Mouse (Mus musculus): Measurements from ENCODE around the gene Otop3. TPM values are rescaled to one million over a fixed set of nuclear protein-coding genes. Genes with fewer than 3 reads are reported as not detected.

The Otop3 gene
- not detected in 2 replicates for polyA plus RNA-seq (2012; ENCODE audit: insufficient read depth, insufficient read length, missing spikeins)

DNA sequence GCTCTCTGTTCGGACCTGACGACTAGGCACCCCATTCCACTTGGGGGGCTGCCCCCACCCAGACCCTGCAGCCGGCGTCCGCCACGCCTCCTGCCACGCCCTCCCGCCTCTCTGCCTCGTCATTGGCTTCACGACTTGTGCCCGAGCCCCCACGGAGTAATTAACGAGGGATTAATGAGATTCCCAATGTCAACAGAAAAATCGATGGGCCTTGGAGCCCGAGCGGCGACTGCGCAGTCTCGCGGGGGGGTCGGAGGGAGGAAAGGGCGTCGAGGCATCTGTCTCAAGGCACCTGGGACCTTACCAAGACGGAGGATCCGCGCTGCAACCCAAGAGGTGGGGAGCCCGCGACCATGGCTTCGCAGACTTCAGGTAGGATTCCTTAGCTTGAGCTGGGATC, at the start of gene Otop3:
Otop3 (plus strand) TSS at position 201 of the 400 bp plus-strand sequence.
- H3K4me3 ChIP-seq (ENCODE audit: insufficient read depth, low read depth, low read length), result no peak within 1 kb of the TSS
- no peak within 1 kb of the TSS for H3K27ac ChIP-seq (replicated peaks; ENCODE audit: low read depth, low read length)
- H3K4me1 ChIP-seq (ENCODE audit: control insufficient read depth, insufficient read depth, insufficient read length, low read length), result peaks cover 3% of the 10 kb centered on the region; the same call in 1 of the 2 replicates

DNA sequence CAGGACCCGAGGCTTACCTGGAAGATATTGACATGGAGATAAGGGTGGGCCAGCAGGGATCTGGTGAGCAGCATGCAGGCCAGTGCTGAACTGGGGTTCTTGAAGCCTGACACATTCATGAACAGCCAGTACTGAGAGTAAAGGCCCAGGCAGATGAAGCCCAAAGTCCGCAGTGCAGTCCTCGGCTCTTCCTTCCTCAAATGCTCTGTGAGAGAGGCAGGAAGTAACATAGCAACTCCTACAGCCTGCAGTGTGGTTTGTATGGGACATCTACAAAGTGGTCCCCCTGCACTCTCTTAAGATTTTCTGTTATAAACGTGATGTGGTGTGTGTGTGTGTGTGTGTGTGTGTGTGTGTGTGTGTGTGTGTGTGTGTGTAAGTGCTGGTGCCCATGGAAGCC, 49.2 kb upstream of the Otop3 start:
- Histone ChIP-seq H3K27ac (replicated peaks; ENCODE audit: low read depth, low read length) (no peak overlapping the region), H3K4me3 (ENCODE audit: insufficient read depth, low read depth, low read length) (no peak overlapping the region), H3K4me1 (ENCODE audit: control insufficient read depth, insufficient read depth, insufficient read length, low read length) (peaks cover 3% of the 10 kb centered on the region; the same call in 1 of the 2 replicates)

GRCm38 (mm10) chr11:115286201-115286993, 48.1 kb upstream of the Otop3 start:
- Histone ChIP-seq H3K4me3 (ENCODE audit: insufficient read depth, low read depth, low read length) (no peak overlapping the region), H3K27ac (replicated peaks; ENCODE audit: low read depth, low read length) (no peak overlapping the region), H3K4me1 (ENCODE audit: control insufficient read depth, insufficient read depth, insufficient read length, low read length) (peaks cover 5% of the 10 kb centered on the region)

DNA sequence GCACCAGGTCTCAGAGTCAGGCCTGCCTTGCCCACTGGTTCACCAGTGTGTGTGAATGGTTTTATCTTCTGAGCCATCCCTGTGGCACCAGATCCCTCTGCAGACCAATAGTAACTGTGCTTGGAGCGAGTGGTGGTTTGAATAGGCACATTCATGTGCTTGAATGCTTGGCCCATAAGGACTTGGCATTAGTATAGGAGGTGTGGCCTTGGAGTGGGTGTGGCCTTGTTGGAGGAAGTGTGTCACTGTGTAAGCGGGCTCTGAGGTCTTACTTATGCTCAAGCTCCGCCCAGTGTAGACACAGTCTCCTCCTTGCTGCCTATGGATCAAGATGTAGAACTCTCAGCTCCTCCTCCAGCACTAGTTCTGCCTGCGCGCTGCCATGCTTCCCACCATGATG, 47.1 kb upstream of the Otop3 start:
- Histone ChIP-seq H3K27ac (replicated peaks; ENCODE audit: low read depth, low read length) (no peak overlapping the region), H3K4me1 (ENCODE audit: control insufficient read depth, insufficient read depth, insufficient read length, low read length) (peaks cover 2% of the 10 kb centered on the region), H3K4me3 (ENCODE audit: insufficient read depth, low read depth, low read length) (no peak overlapping the region)

DNA sequence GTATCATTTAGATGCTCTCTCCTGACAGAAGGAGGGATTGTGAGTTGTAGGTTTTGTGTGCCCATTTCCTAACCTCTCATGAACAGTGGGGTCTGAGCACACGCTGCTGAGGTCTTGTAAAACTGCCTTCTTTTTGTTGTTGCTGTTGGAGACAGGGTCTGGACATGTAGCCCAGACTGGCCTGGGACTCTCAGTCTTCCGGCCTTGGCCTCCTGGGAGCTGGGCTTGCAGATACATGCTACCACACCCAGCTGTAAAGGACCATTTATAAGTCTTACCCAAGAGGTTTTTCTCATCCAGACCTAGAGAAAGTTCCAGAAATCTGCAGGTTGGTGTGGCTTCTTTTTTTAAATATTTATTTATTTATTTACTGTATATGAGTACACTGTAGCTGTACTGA, 46.2 kb upstream of the Otop3 start:
- Histone ChIP-seq H3K4me1 (ENCODE audit: control insufficient read depth, insufficient read depth, insufficient read length, low read length) (peaks cover 2% of the 10 kb centered on the region), H3K27ac (replicated peaks; ENCODE audit: low read depth, low read length) (no peak overlapping the region), H3K4me3 (ENCODE audit: insufficient read depth, low read depth, low read length) (no peak overlapping the region)

DNA sequence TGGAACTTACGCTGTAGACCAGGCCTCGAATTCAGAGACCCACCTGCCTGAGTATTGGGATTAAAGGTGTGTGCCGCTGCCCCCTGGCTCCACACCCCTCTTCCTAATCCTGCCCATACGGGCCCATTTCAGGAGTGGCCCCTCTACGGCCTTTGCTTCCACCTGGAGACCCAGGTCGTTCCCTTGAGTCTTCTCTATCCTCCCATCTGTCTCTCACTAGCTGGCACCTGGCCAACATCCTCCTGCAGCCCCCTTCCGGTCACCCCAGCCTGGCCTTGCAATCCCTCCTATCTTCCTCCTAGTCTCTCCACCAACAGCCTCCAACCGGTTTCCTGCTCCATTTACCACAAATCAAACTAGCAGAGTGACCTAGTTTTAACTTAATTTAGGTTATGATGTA, 44.6 kb upstream of the Otop3 start:
- Histone ChIP-seq H3K4me3 (ENCODE audit: insufficient read depth, low read depth, low read length) (no peak overlapping the region), H3K4me1 (ENCODE audit: control insufficient read depth, insufficient read depth, insufficient read length, low read length) (peaks cover 2% of the 10 kb centered on the region), H3K27ac (replicated peaks; ENCODE audit: low read depth, low read length) (no peak overlapping the region)

- no peak overlapping the region for H3K27ac ChIP-seq (replicated peaks; ENCODE audit: low read depth, low read length)
Measured at GRCm38 (mm10) chr11:115290314-115290713, 44.2 kb upstream of the Otop3 start.

GRCm38 (mm10) chr11:115290919-115291318, 43.6 kb upstream of the Otop3 start:
- Histone ChIP-seq H3K4me1 (ENCODE audit: control insufficient read depth, insufficient read depth, insufficient read length, low read length) (peaks cover 2% of the 10 kb centered on the region), H3K27ac (replicated peaks; ENCODE audit: low read depth, low read length) (no peak overlapping the region), H3K4me3 (ENCODE audit: insufficient read depth, low read depth, low read length) (no peak overlapping the region)

More at GRCm38 (mm10) chr11:115290314-115290713, 44.2 kb upstream of the Otop3 start:
- Histone ChIP-seq H3K4me1 (ENCODE audit: control insufficient read depth, insufficient read depth, insufficient read length, low read length) (peaks cover 2% of the 10 kb centered on the region), H3K4me3 (ENCODE audit: insufficient read depth, low read depth, low read length) (no peak overlapping the region)

DNA sequence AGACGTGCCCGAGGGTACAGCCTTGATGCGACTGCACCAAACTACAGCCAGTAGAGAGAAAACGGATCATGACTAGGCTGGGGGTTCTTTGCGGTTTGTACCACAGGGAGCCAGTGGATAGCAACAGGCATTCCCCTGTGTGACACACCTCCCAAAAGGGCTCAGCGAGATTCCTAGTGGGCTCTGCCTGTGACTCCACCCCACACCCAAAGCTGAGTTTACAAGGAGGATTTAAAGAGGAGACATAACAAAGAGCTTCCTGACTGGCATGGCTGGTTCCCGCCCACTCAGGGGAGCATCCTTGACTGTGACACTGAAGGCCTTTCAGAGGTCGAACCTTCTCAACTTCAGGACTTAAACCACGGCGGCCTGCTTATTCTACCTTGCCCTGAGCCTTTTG, 43.0 kb upstream of the Otop3 start:
- no peak overlapping the region for H3K4me3 ChIP-seq (ENCODE audit: insufficient read depth, low read depth, low read length)
- H3K4me1 ChIP-seq (ENCODE audit: control insufficient read depth, insufficient read depth, insufficient read length, low read length), result peaks cover 2% of the 10 kb centered on the region
- no peak overlapping the region for H3K27ac ChIP-seq (replicated peaks; ENCODE audit: low read depth, low read length)

- Histone ChIP-seq H3K4me1 (ENCODE audit: control insufficient read depth, insufficient read depth, insufficient read length, low read length) (peaks cover 7% of the 10 kb centered on the region), H3K4me3 (ENCODE audit: insufficient read depth, low read depth, low read length) (no peak overlapping the region), H3K27ac (replicated peaks; ENCODE audit: low read depth, low read length) (no peak overlapping the region)
Measured at GRCm38 (mm10) chr11:115292631-115293375, 41.7 kb upstream of the Otop3 start.

- H3K27ac ChIP-seq (replicated peaks; ENCODE audit: low read depth, low read length), result no peak overlapping the region
Measured at GRCm38 (mm10) chr11:115295939-115296338, 38.6 kb upstream of the Otop3 start.

DNA sequence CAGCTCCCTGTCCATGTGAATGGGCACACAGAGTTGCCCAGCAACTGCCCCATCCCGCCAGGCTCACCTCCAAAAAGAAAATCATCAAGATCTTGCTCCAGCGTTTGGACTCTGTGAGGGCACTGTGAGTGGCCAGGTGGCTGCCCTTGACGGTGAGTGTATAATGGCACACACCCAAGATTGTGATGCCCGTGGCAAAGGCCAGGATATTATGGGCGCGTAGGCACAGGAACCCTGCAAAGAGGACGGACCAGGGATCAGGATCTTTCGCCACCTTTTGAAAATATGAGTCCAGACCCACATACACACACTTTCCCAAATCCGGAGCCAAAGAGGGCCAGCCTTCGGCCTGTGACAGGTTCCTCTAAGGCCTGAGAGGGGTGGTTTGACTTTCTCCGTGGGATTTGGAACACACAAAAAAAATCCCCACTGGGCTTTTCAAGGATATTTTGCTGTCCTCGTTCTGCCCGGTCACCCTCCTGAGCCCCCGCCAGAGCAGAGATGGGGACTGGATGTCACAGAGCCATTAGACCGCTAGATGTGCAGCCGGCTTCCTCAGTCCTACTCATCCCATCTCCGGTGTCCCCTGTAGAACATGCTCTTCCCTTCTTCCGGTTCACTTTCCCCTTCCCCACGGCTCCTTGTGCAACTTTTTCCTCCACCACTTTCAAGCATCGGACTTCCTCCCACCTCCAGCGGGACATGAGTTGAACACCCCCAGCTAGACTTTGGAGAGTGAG, 37.9 kb upstream of the Otop3 start:
- Histone ChIP-seq H3K4me1 (ENCODE audit: control insufficient read depth, insufficient read depth, insufficient read length, low read length) (peaks cover 5% of the 10 kb centered on the region; the same call in 1 of the 2 replicates), H3K27ac (replicated peaks; ENCODE audit: low read depth, low read length) (no peak overlapping the region), H3K4me3 (ENCODE audit: insufficient read depth, low read depth, low read length) (peak overlapping the region; percentile 62)

More at GRCm38 (mm10) chr11:115295939-115296338, 38.6 kb upstream of the Otop3 start:
- Histone ChIP-seq H3K4me3 (ENCODE audit: insufficient read depth, low read depth, low read length) (no peak overlapping the region), H3K4me1 (ENCODE audit: control insufficient read depth, insufficient read depth, insufficient read length, low read length) (peaks cover 5% of the 10 kb centered on the region; the same call in 1 of the 2 replicates)

DNA sequence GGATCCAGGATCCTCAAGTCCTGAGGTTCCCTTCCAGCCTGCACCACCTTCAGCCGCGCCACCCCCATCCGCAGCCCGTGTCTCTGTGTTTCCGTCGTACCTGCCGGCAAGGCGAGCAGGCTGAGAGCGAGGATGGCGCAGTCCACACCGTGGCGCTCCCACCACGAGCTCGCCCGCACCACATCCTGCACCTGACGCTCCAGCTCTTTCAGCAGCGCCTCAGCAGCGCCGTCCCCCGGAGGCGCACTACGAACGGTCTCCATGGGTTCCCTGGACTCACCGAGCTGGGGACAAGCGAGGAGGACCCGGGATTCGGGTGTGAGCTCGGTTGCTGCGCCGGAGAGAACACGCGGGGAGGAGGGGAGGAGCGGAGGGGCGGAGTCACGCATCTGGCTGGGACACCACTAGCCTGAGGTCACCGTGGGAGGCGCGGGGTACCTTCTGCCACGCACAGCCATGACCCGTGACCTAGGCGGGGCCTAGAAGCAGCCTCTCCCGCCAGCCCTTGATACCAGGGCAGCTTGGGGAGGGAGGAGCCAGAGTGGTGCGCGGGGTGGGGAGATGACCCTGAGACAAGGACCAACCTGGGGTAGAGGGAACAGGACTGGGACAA, 37.2 kb upstream of the Otop3 start, which contains the start of gene Fads6:
Fads6 (minus strand) TSS at position 450 of the 613 bp plus-strand sequence.
- Histone ChIP-seq H3K4me3 (ENCODE audit: insufficient read depth, low read depth, low read length) (peak within 1 kb of the TSS; percentile 62), H3K27ac (replicated peaks; ENCODE audit: low read depth, low read length) (no peak within 1 kb of the TSS), H3K4me1 (ENCODE audit: control insufficient read depth, insufficient read depth, insufficient read length, low read length) (peaks cover 5% of the 10 kb centered on the region; the same call in 1 of the 2 replicates)

DNA sequence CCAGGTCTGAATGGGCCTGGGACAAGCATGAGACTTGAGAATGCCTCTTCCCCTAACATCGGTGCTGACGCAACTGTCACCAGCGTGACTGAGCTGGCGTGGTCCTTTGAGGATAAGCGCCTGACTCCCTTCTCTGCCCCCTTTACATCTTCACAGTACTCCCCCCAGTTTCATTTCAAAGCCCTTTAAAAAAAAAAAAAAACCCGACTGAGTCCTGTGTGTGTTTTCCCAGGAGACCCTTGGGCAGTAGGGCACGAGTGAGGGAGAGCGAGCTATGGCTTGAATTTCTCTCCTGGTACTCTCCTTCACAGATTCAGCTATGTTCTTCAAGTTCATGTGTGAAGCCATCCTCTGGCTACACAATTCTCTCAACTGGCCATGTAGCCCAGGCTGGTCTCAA, 36.4 kb upstream of the Otop3 start:
- peaks cover 5% of the 10 kb centered on the region; the same call in 1 of the 2 replicates for H3K4me1 ChIP-seq (ENCODE audit: control insufficient read depth, insufficient read depth, insufficient read length, low read length)
- no peak overlapping the region for H3K4me3 ChIP-seq (ENCODE audit: insufficient read depth, low read depth, low read length)
- no peak overlapping the region for H3K27ac ChIP-seq (replicated peaks; ENCODE audit: low read depth, low read length)

Data from brown adipose tissue, adult 24 weeks (tissue).